In the genomic region with DNA sequence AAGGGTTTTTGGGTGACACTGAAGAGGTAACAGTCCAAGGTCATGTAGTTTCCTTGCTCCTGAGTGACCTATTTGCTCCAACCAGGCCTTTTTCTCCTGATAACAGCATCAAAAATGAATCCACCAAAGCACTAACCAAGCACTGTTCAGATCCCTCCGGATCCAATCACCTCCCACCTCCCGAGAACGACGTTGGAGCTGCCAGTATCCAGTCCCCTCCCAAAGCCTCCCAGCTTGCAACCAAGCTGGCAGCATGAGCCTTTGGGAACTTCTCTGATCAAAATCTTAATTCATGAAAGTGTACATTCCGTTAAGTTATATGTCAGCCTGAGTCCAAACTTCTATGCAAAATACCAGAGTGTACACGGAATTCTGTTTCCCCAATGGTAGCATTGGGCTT, we compare ENCODE assay signal across 35 mouse cellular contexts.
"Had no signal": no experiment of that assay in that cellular context is flagged by ENCODE, and none has a peak within 500 bp of the region (broad histone marks: within the 10 kb centered on the region; RNA-seq: fewer than 3 reads in every experiment).

No protein-coding gene starts in this region.

- H3K4me3 ChIP-seq: heart, embryonic 12.5 days; heart, embryonic 13.5 days; heart, embryonic 15.5 days; hindbrain, embryonic 10.5 days; hindbrain, embryonic 12.5 days; hindbrain, embryonic 13.5 days; hindbrain, embryonic 15.5 days; intestine, embryonic 15.5 days; kidney, embryonic 15.5 days; layer of hippocampus, adult 2 months; left cerebral cortex, adult 2 months had no signal

- H3K27me3 ChIP-seq: heart, embryonic 12.5 days; heart, embryonic 13.5 days; heart, embryonic 15.5 days; hindbrain, embryonic 12.5 days; hindbrain, embryonic 13.5 days; hindbrain, embryonic 15.5 days; intestine, embryonic 15.5 days had no signal

- H3K9me3 ChIP-seq: heart, embryonic 12.5 days; heart, embryonic 13.5 days; heart, embryonic 15.5 days; hindbrain, embryonic 10.5 days; hindbrain, embryonic 12.5 days; hindbrain, embryonic 13.5 days; hindbrain, embryonic 15.5 days; intestine, embryonic 15.5 days; kidney, embryonic 15.5 days had no signal

- H3K9ac ChIP-seq: heart, embryonic 12.5 days; heart, embryonic 13.5 days; heart, embryonic 15.5 days; hindbrain, embryonic 12.5 days; hindbrain, embryonic 13.5 days; hindbrain, embryonic 14.5 days; hindbrain, embryonic 15.5 days; intestine, embryonic 15.5 days; kidney, embryonic 15.5 days had no signal

- H3K36me3 ChIP-seq: heart, embryonic 12.5 days; heart, embryonic 13.5 days; heart, embryonic 15.5 days; hindbrain, embryonic 10.5 days; hindbrain, embryonic 12.5 days; hindbrain, embryonic 13.5 days; hindbrain, embryonic 15.5 days; intestine, embryonic 15.5 days; kidney, embryonic 15.5 days had no signal

- H3K27ac ChIP-seq: heart, embryonic 13.5 days; heart, embryonic 15.5 days; hindbrain, embryonic 12.5 days; hindbrain, embryonic 13.5 days; hindbrain, embryonic 14.5 days; hindbrain, embryonic 15.5 days; hindbrain, postnatal 0 days; intestine, embryonic 15.5 days; kidney, embryonic 15.5 days; kidney, postnatal 0 days; layer of hippocampus, adult 2 months; left cerebral cortex, adult 2 months had no signal

- DNase-seq: heart, postnatal 10 days; heart, postnatal 14 days; heart, postnatal 36 days; heart, postnatal 4 days; kidney, adult 11 months; kidney, adult 18-20 months; kidney, adult 2 months; kidney, adult 8-10 months; kidney, adult 9 months; kidney, postnatal 10 days; kidney, postnatal 14 days; kidney, postnatal 25 days; kidney, postnatal 36 days; kidney, postnatal 4 days; layer of hippocampus, adult 9-11 months; layer of hippocampus, postnatal 36 days had no signal

- H3K4me2 ChIP-seq: heart, embryonic 11.5 days; heart, embryonic 12.5 days; heart, embryonic 13.5 days; heart, embryonic 15.5 days; hindbrain, embryonic 12.5 days; hindbrain, embryonic 13.5 days; hindbrain, embryonic 14.5 days; hindbrain, embryonic 15.5 days; intestine, embryonic 15.5 days; kidney, embryonic 15.5 days had no signal

- H3K4me1 ChIP-seq: heart, embryonic 13.5 days; heart, embryonic 15.5 days; hindbrain, embryonic 12.5 days; hindbrain, embryonic 13.5 days; hindbrain, embryonic 15.5 days; intestine, embryonic 15.5 days had no signal

- ATAC-seq: hindbrain, embryonic 16.5 days; hindbrain, postnatal 0 days; inflammation-experienced regulatory T-cells, adult 6 months; intestine, embryonic 15.5 days; intestine, embryonic 16.5 days; intestine, postnatal 0 days had no signal
